Comparison of ENCODE assay signal across 18 mouse cellular contexts in the genomic region with DNA sequence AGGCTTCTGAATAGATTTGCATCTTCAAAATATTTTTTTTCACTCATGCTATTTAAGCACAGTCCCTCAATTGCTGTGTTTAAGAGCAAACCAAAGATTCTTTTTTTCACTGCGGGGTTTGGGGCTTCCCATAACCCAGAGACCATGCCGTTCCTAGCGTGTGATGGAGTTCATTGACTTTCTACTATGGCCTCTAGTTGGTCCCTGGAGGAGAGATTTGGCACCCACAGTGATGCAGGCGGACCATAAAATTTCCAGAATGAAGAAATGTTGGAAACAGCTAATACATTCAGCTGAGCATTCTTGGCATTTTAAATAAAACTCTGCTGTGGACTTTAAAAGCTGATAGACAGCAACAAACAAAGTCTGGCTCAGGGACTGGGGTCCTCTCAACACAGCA.
A peak's percentile ranks its signal among the peaks of the same experiment; 100 is the strongest.
DNase-seq lines count a peak whose midpoint lies in the region; TF ChIP-seq lines count a peak whose summit lies in the region.
"Had no signal": no experiment of that assay in that cellular context is flagged by ENCODE, and none has a peak within 500 bp of the region (broad histone marks: within the 10 kb centered on the region; RNA-seq: fewer than 3 reads in every experiment).

No protein-coding gene starts in this region.

- intact Hi-C loops in gastrocnemius, adult 2 months (cut with DNase I), result no loop called here
- intact Hi-C loops in heart, postnatal 10 days (cut with DNase I), result no loop called here

- no peak for TF ChIP-seq CTCF in gastrocnemius, adult 2 months (IDR thresholded peaks at IDR 0.05)

- H3K4me3 ChIP-seq in gastrocnemius, adult 2 months, result no peak overlapping the region
- H3K4me3 ChIP-seq: forebrain, embryonic 15.5 days; layer of hippocampus, adult 2 months; midbrain, embryonic 13.5 days; myocyte had no signal

- H3K27ac ChIP-seq in gastrocnemius, adult 2 months, result peak overlapping the region; percentile 20; the same call in 1 of the 2 replicates
- H3K27ac ChIP-seq: forebrain, embryonic 15.5 days; layer of hippocampus, adult 2 months; macrophage; midbrain, embryonic 13.5 days had no signal

- DNase-seq in cerebellum, adult 11-12 months, result peak; percentile 2
- no peak for DNase-seq in cerebellum, postnatal 4 days (ENCODE audit: low spot score in 2 of 2)
- DNase-seq in kidney, adult 9 months, result peak; percentile 1
- no peak for DNase-seq in kidney, adult 8-10 months
- DNase-seq in gastrocnemius, adult 2 months, result peak; percentile 56
- peak; percentile 49 to 50 for DNase-seq in heart, postnatal 10 days
- DNase-seq in urinary bladder, postnatal 4 days (ENCODE audit: low spot score in 2 of 2), result no peak
- no peak for DNase-seq in urinary bladder, adult 2 months (ENCODE audit: low spot score)
- DNase-seq: embryo, embryonic 11 days; liver; lung, embryonic 14.5 days; right cerebral cortex, adult 18-20 months; thymus, postnatal 25 days had no signal

Comparison
In these comparisons a context has a peak if more than half of its experiments do, and no peak if none do; other contexts are left out.
1. DNase-seq: peak in cerebellum, adult 11-12 months (single experiment), kidney, adult 9 months (single experiment), gastrocnemius, adult 2 months (single experiment) and heart, postnatal 10 days (2 of 2); none in cerebellum, postnatal 4 days (0 of 2), kidney, adult 8-10 months (0 of 2), urinary bladder, postnatal 4 days (0 of 2) and urinary bladder, adult 2 months (single experiment).